Mouse (Mus musculus) neural tube, embryonic 14.5 days (tissue): ENCODE measurements around the gene Rell1. TPM values are rescaled to one million over a fixed set of nuclear protein-coding genes. Genes with fewer than 3 reads are reported as not detected.

ENCODE experiments used
- ATAC-seq: fragments of 200-750 bp; cut with Nextera tagmentation; 2 replicates; pipeline ENCODE4 v1.8.0; 2017; ENCODE audit warnings: low read depth, mild to moderate bottlenecking, moderate TSS enrichment, moderate library complexity
- H3K27ac ChIP-seq: fragments of 300-500 bp; sonication (generic); 2 replicates; pipeline ENCODE4 v1.5.1; 2014; ENCODE audit warnings: low read depth, mild to moderate bottlenecking, control low read depth, low read length, moderate library complexity, mixed read lengths
- H3K27me3 ChIP-seq: fragments of 300-500 bp; sonication (generic); 2 replicates; pipeline ENCODE4 v1.6.1; 2014; ENCODE audit warnings: low read length; ENCODE audit not compliant: control insufficient read depth, insufficient read depth
- H3K36me3 ChIP-seq: fragments of 300-500 bp; sonication (generic); 2 replicates; pipeline ENCODE4 v1.6.1; 2014; ENCODE audit warnings: low read length, mixed read lengths; ENCODE audit not compliant: control insufficient read depth, insufficient read depth
- H3K4me1 ChIP-seq: fragments of 300-500 bp; sonication (generic); 2 replicates; pipeline ENCODE4 v1.6.1; 2014; ENCODE audit warnings: low read length; ENCODE audit not compliant: control insufficient read depth, insufficient read depth
- H3K4me2 ChIP-seq: fragments of 300-500 bp; sonication (generic); 2 replicates; pipeline ENCODE4 v1.6.1; 2014; ENCODE audit warnings: mild to moderate bottlenecking, low read depth, low read length, control low read depth
- H3K4me3 ChIP-seq: fragments of 300-500 bp; sonication (generic); 2 replicates; pipeline ENCODE4 v1.5.1; 2014; ENCODE audit warnings: low read depth, low read length, control low read depth, mixed read lengths
- H3K9ac ChIP-seq: fragments of 300-500 bp; sonication (generic); replicated peaks from 2 replicates; pipeline ENCODE4 v1.6.1; 2014; ENCODE audit warnings: low read depth, mild to moderate bottlenecking, control low read depth, low read length, mixed read lengths
- H3K9me3 ChIP-seq: fragments of 300-500 bp; sonication (generic); 2 replicates; pipeline ENCODE4 v1.6.1; 2016; ENCODE audit warnings: low read length; ENCODE audit not compliant: control insufficient read depth
- WGBS: fragments of 180-500 bp; shearing (Covaris S2); extraction: QIAGEN DNeasy Blood & Tissue Kit; methylation state at CpG from one replicate; pipeline ENCODE4 v1.1.7; 2014; 5-methylcytosine and 5-hydroxymethylcytosine counted together
- polyA plus RNA-seq: library from polyadenylated mRNA; unstranded; fragments of >200 nt; fragmentation: Nextera tagmentation; extraction: Ambion mirVana; gene quantifications from 2 replicates; pipeline ENCODE4 v1.2.1, GENCODE M21; 2014

The Rell1 gene
- polyA plus RNA-seq, 1 experiment from 2014 or later: 4.7 TPM

DNA sequence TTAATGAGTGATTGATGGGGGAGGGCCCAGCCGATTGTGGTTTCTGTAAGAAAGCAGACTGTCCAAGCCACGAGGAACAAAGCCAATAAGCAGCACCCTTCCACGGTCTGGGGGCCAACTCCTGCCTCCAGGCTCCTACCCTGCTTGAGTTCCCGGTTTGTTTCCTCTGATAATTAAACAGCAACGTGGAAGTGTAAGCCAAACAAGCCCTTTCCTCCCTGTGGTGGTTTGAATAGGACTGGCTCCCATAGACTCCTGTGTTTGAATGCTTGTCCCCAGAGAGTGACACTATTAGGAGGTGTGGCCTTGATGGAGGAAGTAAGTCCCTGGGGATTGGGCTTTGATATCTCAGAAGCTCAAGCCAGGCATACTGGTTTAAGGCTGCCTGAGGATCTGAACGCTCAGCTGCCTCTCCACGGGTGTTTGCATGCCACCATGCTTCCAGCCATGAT, 1.6 kb upstream of the Rell1 start:
- no peak for ATAC-seq

GRCm38 (mm10) chr5:63969476-63970112, 897 bp upstream of the Rell1 start:
- Histone ChIP-seq H3K4me1 (peaks cover 5% of the 10 kb centered on the region; the same call in 1 of the 2 replicates), H3K4me3 (no peak overlapping the region), H3K4me2 (peak overlapping the region; percentile 91; the same call in 1 of the 2 replicates), H3K9ac (no peak overlapping the region), H3K27ac (no peak overlapping the region), H3K36me3 (no peaks in the 10 kb centered on the region), H3K9me3 (no peaks in the 10 kb centered on the region), H3K27me3 (no peaks in the 10 kb centered on the region)
- no peak for ATAC-seq
- WGBS: 34% methylated on average over 5 of the region's 5 CpGs

More for the DNA sequence above, 1.6 kb upstream of the Rell1 start:
- Histone ChIP-seq H3K4me2 (no peak overlapping the region), H3K27ac (no peak overlapping the region), H3K36me3 (no peaks in the 10 kb centered on the region), H3K9ac (no peak overlapping the region), H3K4me3 (no peak overlapping the region), H3K4me1 (peaks cover 5% of the 10 kb centered on the region; the same call in 1 of the 2 replicates), H3K9me3 (no peaks in the 10 kb centered on the region), H3K27me3 (no peaks in the 10 kb centered on the region)
- WGBS: 3% methylated on average over 7 of the region's 7 CpGs

DNA sequence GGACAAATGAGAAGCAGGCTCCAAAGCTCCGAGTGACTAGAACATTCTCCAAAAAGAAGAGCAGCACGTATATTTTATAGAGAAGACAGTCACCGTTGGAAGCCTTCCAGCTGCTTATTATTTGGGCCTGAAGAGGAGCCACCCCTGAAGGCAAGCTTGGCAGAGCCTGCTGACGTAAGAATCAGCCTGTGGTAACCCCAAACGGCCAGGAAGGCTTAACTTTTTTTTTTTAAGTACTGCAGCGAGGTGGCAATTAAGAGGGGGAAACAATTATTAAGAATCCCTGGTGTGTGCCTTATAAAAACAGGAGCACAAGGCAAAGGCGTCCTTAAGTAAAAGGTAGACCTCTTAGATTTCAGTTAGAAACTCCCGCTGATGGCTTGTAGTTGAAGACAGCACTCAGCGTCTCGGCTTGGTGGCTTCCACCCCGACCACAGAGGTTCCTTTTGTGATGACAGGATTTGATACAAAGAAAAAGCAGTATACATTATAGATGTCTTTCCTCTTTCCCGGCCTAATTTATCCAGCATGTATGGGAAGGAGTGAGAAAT, 1.0 kb downstream of the Rell1 start:
- Histone ChIP-seq H3K36me3 (no peaks in the 10 kb centered on the region), H3K4me1 (peaks cover 5% of the 10 kb centered on the region; the same call in 1 of the 2 replicates), H3K4me2 (peak overlapping the region; percentile 91), H3K9ac (0 out of 2 replicates have a peak overlapping the region, but pooled peaks have one; percentile 70), H3K9me3 (no peaks in the 10 kb centered on the region), H3K27ac (no peak overlapping the region), H3K4me3 (peak overlapping the region; percentile 65), H3K27me3 (no peaks in the 10 kb centered on the region)
- no peak for ATAC-seq
- WGBS: 3% methylated on average over 12 of the region's 12 CpGs

DNA sequence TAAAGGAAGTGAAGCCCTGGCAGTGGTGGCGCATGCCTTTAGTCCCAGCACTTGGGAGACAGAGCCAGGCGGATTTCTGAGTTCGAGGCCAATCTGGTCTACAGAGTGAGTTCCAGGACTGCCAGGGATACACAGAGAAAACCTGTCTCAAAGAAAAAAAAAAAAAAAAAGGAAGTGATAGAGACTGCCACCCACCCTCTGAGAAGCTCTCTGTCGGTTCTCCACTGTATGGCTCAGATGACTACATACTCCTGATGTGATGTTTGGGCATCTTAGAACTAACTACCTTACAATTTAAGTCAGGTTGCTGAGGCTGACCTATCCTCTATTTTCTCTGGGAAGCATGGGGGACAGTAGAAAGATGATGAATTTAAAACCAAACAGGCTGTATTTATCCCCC, 2.3 kb downstream of the Rell1 start:
- no peak overlapping the region for H3K9ac ChIP-seq
- H3K4me2 ChIP-seq: no peak overlapping the region
- no peak overlapping the region for H3K4me3 ChIP-seq
- WGBS: 85% methylated on average over 4 of the region's 4 CpGs
- no peaks in the 10 kb centered on the region for H3K27me3 ChIP-seq
- H3K9me3 ChIP-seq: no peaks in the 10 kb centered on the region
- no peak overlapping the region for H3K27ac ChIP-seq
- H3K36me3 ChIP-seq: no peaks in the 10 kb centered on the region
- no peak for ATAC-seq
- H3K4me1 ChIP-seq: peaks cover 5% of the 10 kb centered on the region; the same call in 1 of the 2 replicates

- Histone ChIP-seq H3K9me3 (no peaks in the 10 kb centered on the region), H3K4me1 (peaks cover 5% of the 10 kb centered on the region; the same call in 1 of the 2 replicates), H3K36me3 (no peaks in the 10 kb centered on the region), H3K9ac (no peak overlapping the region), H3K27ac (no peak overlapping the region), H3K4me2 (no peak overlapping the region), H3K4me3 (no peak overlapping the region), H3K27me3 (no peaks in the 10 kb centered on the region)
- no peak for ATAC-seq
- whole genome bisulfite sequencing: 94% methylated on average over 1 of the region's 1 CpGs
These were observed 2.8 kb downstream of the Rell1 start for GRCm38 (mm10) chr5:63965946-63966345.

DNA sequence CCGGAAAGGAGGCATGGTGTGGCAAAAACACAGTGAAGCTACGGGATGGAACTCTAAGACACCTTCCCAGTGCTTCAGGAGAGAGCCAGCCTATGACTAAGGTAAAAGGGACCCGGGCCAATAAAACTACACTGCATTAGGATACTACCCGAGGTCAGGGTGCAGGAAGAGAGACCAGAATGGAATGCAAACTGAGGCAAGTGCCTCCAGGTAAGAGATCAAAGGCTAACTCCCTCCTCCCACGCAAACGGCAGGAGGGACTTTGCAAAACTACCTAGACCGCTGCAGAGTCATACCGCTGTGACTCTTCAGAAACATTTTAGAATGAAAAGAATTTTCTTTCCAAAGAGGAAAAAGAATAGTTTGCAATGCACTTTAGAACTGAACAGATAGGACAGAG, 4.1 kb downstream of the Rell1 start:
- no peaks in the 10 kb centered on the region for H3K9me3 ChIP-seq
- no peaks in the 10 kb centered on the region for H3K36me3 ChIP-seq
- H3K4me2 ChIP-seq: no peak overlapping the region
- WGBS: 67% methylated on average over 8 of the region's 8 CpGs
- no peaks in the 10 kb centered on the region for H3K27me3 ChIP-seq
- no peak overlapping the region for H3K4me3 ChIP-seq
- no peak for ATAC-seq
- H3K9ac ChIP-seq: no peak overlapping the region
- no peak overlapping the region for H3K27ac ChIP-seq
- peaks cover 5% of the 10 kb centered on the region; the same call in 1 of the 2 replicates for H3K4me1 ChIP-seq

DNA sequence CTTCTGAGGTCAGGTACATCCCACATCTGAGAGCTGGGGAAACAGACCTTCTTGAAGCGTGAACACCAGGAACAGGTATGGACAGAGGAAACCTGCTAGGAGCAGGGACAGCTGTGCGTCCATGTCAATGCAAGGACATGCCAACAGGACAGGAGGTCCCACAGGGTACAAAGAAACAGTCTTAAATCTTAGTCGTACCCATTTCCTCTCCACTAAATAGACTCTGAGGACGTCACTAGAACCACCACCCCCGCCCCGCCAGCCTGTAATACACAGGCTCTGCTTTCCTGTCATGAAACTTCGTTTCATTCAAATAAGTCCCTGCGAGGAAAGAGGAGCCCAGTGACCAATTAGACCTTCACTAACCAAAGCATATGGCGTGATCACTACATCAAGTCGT, 7.0 kb downstream of the Rell1 start:
- no peaks in the 10 kb centered on the region for H3K4me1 ChIP-seq
- H3K9me3 ChIP-seq: no peaks in the 10 kb centered on the region
- no peak overlapping the region for H3K9ac ChIP-seq
- H3K4me3 ChIP-seq: no peak overlapping the region
- H3K27ac ChIP-seq: no peak overlapping the region
- H3K27me3 ChIP-seq: no peaks in the 10 kb centered on the region
- no peaks in the 10 kb centered on the region for H3K36me3 ChIP-seq
- ATAC-seq: no peak
- H3K4me2 ChIP-seq: no peak overlapping the region
- WGBS: 78% methylated on average over 10 of the region's 10 CpGs

DNA sequence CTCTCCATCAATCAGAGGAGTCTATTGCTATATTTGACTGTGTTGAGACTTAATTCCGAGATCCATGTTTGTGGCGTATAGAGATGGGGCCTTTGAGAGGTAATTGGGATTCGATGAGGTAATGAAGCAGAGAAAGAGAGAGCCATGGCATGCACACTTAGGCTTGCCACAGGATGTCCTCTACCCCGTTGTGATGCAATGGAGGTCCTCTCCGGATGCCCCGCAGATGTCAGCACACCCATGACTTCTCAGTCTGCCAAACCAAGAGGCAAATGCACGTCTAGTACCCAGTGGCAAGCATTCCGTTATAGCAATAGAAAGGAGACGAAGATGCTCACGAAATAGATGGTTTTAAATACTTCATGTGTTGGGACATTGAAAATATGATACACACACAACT, 8.1 kb downstream of the Rell1 start:
- no peaks in the 10 kb centered on the region for H3K36me3 ChIP-seq
- WGBS: 93% methylated on average over 10 of the region's 10 CpGs
- H3K27me3 ChIP-seq: no peaks in the 10 kb centered on the region
- H3K4me3 ChIP-seq: no peak overlapping the region
- no peak overlapping the region for H3K9ac ChIP-seq
- no peak for ATAC-seq
- H3K4me1 ChIP-seq: no peaks in the 10 kb centered on the region
- no peaks in the 10 kb centered on the region for H3K9me3 ChIP-seq
- no peak overlapping the region for H3K27ac ChIP-seq
- no peak overlapping the region for H3K4me2 ChIP-seq

DNA sequence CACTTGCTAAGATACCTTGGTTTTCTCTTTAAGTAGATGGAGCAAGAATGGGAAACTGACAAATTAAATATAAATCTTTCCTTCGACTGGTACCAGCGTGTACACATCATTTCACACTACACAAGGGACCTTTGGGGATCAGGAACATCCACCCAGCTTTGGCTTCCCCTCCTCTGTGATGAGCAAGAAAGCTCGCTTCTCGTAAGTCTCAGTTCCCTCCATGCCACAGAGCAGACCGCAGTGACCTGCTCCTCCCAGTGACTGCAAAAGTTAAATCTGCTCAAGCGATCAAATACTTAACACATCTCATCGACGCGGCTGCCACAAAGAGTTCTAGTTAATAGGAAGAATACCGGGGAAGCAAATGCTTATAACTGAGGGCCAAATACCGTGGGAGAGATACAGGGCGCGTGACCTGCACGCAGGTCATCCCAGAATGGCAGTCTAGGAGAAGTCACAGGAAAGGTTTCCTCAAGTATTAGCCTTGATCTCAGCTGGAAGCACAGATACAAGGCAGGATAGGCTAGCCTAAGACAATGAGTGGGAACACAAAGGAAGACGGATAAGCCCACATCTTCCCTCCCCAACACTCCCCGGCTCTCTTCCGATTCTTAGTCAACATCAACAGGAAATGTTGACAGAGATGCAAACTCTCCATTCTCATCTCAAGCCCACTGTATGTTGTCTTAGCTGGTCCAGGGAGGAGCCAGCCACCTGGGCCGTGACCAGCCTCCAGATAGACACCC, 9.6 kb downstream of the Rell1 start:
- no peaks in the 10 kb centered on the region for H3K9me3 ChIP-seq
- no peak overlapping the region for H3K4me2 ChIP-seq
- no peak overlapping the region for H3K4me3 ChIP-seq
- H3K4me1 ChIP-seq: no peaks in the 10 kb centered on the region
- 76% methylated on average over 18 of the region's 18 CpGs for WGBS
- no peak overlapping the region for H3K27ac ChIP-seq
- ATAC-seq: no peak
- H3K9ac ChIP-seq: no peak overlapping the region
- H3K36me3 ChIP-seq: no peaks in the 10 kb centered on the region
- no peaks in the 10 kb centered on the region for H3K27me3 ChIP-seq
